Mouse (Mus musculus) limb, embryonic 12.5 days (tissue): ENCODE results near the gene Gba. TPM values are rescaled to one million over a fixed set of nuclear protein-coding genes. Genes with fewer than 3 reads are reported as not detected.
A peak's percentile ranks its signal among the peaks of the same experiment; 100 is the strongest.

Experiments used
- ATAC-seq: fragments of 200-750 bp; cut with Nextera tagmentation; 2 replicates; pipeline ENCODE4 v1.8.0; 2017; ENCODE audit warnings: low read depth, moderate TSS enrichment; ENCODE audit not compliant: insufficient number of reproducible peaks, insufficient read depth, low FRiP score, low TSS enrichment
- H3K27ac ChIP-seq: fragments of 300-500 bp; sonication (generic); 2 replicates; pipeline ENCODE4 v1.5.1; 2016; ENCODE audit warnings: mild to moderate bottlenecking, moderate library complexity
- H3K27me3 ChIP-seq: fragments of 300-500 bp; sonication (generic); 2 replicates; pipeline ENCODE4 v1.6.1; 2016; ENCODE audit warnings: mild to moderate bottlenecking, moderate library complexity
- H3K36me3 ChIP-seq: fragments of 300-500 bp; sonication (generic); 2 replicates; pipeline ENCODE4 v1.6.1; 2016; ENCODE audit warnings: mild to moderate bottlenecking, moderate library complexity
- H3K4me1 ChIP-seq: fragments of 300-500 bp; sonication (generic); replicated peaks from 2 replicates; pipeline ENCODE4 v1.6.1; 2016
- H3K4me2 ChIP-seq: fragments of 300-500 bp; sonication (generic); 2 replicates; pipeline ENCODE4 v1.6.1; 2016; ENCODE audit warnings: mild to moderate bottlenecking, moderate library complexity
- H3K4me3 ChIP-seq: fragments of 300-500 bp; sonication (generic); replicated peaks from 2 replicates; pipeline ENCODE4 v1.5.1; 2016; ENCODE audit warnings: mild to moderate bottlenecking
- H3K9ac ChIP-seq: fragments of 300-500 bp; sonication (generic); replicated peaks from 2 replicates; pipeline ENCODE4 v1.6.1; 2016; ENCODE audit warnings: mild to moderate bottlenecking, moderate library complexity
- H3K9me3 ChIP-seq: fragments of 300-500 bp; sonication (generic); 2 replicates; pipeline ENCODE4 v1.6.1; 2016; ENCODE audit warnings: mild to moderate bottlenecking, moderate library complexity
- WGBS: fragments of 180-500 bp; shearing (Covaris S2); methylation state at CpG from one replicate; pipeline ENCODE4 v1.1.7; 2016; 5-methylcytosine and 5-hydroxymethylcytosine counted together
- polyA plus RNA-seq: library from polyadenylated mRNA; unstranded; fragments of >200 nt; fragmentation: Nextera tagmentation; extraction: Ambion mirVana; gene quantifications from 2 replicates; pipeline ENCODE4 v1.2.1, GENCODE M21; 2016

Gene Gba
- polyA plus RNA-seq, 1 experiment from 2014 or later, result 26.3 TPM

DNA sequence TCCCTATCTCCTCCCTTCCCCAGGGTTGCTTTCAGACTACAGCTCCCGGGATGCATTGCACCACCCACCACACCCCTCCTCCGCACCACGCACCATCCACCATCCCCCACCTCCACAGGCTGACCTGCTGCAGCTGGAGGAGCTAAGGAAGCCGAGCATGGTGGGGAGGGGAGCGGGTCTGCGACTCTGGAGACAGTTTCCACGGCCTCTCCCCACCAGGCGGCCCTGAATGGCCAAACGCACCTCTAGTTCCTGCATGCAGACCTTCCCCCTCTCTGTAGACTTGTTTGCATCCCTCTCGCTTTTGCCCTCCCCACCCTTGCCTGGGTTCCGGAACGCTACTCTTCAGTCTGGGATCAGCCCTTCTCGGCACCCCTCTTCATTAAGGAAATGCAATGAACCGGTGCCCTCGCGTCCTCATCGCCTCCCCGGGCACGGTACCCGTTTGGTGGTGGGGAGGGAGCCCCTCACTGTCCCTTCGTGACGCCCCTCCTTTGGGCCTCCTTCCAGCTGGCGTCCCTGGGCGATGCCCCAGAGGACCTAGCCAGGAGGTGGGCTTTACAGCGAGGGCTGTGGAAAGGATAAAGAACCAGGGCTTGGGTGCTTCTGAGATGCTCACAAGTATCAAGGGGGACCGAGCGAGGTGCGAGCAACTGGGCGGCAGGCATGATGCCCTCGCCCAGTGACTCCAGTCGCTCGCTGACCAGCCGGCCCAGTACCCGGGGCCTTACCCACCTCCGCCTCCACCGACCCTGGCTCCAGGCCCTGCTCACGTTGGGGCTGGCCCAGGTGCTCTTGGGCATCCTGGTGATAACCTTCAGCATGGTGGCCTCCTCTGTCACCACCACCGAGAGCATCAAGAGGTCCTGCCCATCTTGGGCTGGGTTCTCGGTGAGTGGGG lies 19.4 kb upstream of the Gba start, which contains the start of gene Fam189b:
Fam189b (plus strand) TSS at position 86 of the 901 bp plus-strand sequence.
- ATAC-seq, result peak; percentile 89
- peak within 1 kb of the TSS; percentile 92 for H3K4me2 ChIP-seq
- peaks cover 39% of the 10 kb centered on the region for H3K4me1 ChIP-seq
- WGBS, result 7% methylated on average over 39 of the region's 39 CpGs
- peak within 1 kb of the TSS; percentile 86 for H3K9ac ChIP-seq
- H3K4me3 ChIP-seq, result peak within 1 kb of the TSS; percentile 65
- peaks cover 54% of the 10 kb centered on the region for H3K36me3 ChIP-seq
- H3K9me3 ChIP-seq, result no peaks in the 10 kb centered on the region
- H3K27ac ChIP-seq, result peak within 1 kb of the TSS; percentile 89
- no peaks in the 10 kb centered on the region for H3K27me3 ChIP-seq

DNA sequence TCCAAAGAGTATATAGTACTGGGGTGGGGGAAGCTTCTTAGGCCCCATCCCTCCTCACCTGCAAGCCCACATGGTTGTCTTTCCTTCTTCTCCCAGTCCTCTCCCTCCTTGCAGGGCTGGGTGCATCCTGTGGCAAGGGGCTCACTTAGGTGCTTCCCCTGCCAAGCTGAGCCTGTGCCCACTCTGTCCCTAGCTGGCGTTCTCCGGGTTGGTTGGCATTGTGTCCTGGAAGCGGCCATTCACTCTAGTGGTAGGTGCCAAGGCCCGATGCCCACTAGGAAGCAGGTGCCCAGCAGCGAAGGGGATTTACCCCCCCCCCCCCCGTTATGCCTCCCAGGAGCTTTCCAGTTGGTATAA lies 18.8 kb upstream of the Gba start:
- WGBS, result 81% methylated on average over 5 of the region's 6 CpGs
- Histone ChIP-seq H3K9me3 (no peaks in the 10 kb centered on the region), H3K4me1 (peaks cover 33% of the 10 kb centered on the region), H3K27me3 (no peaks in the 10 kb centered on the region), H3K27ac (peak overlapping the region; percentile 89; the same call in 1 of the 2 replicates), H3K4me2 (peak overlapping the region; percentile 92), H3K9ac (peak overlapping the region; percentile 86), H3K36me3 (peaks cover 59% of the 10 kb centered on the region), H3K4me3 (peak overlapping the region; percentile 65)
- no peak for ATAC-seq

DNA sequence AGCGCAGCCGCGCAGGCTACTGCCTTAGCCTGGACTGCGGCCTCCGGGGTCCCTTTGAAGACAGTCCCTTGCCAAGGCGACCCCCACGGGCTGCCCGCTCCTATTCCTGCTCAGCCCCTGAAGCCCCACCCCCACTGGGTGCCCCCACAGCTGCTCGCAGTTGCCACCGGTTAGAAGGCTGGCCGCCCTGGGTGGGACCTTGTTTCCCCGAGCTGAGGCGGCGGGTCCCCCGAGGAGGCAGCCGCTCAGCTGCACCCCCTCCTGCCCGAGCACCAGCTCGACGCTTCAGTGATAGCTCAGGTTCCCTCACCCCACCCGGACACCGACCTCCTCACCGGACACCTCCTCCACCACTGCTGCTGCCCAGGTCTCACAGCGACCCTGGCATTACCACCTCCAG lies 15.5 kb upstream of the Gba start:
- Histone ChIP-seq H3K27me3 (no peaks in the 10 kb centered on the region), H3K9me3 (no peaks in the 10 kb centered on the region), H3K4me2 (no peak overlapping the region), H3K4me3 (no peak overlapping the region), H3K4me1 (peaks cover 29% of the 10 kb centered on the region), H3K27ac (no peak overlapping the region), H3K36me3 (peaks cover 32% of the 10 kb centered on the region), H3K9ac (no peak overlapping the region)
- ATAC-seq, result no peak
- WGBS, result 53% methylated on average over 23 of the region's 23 CpGs

DNA sequence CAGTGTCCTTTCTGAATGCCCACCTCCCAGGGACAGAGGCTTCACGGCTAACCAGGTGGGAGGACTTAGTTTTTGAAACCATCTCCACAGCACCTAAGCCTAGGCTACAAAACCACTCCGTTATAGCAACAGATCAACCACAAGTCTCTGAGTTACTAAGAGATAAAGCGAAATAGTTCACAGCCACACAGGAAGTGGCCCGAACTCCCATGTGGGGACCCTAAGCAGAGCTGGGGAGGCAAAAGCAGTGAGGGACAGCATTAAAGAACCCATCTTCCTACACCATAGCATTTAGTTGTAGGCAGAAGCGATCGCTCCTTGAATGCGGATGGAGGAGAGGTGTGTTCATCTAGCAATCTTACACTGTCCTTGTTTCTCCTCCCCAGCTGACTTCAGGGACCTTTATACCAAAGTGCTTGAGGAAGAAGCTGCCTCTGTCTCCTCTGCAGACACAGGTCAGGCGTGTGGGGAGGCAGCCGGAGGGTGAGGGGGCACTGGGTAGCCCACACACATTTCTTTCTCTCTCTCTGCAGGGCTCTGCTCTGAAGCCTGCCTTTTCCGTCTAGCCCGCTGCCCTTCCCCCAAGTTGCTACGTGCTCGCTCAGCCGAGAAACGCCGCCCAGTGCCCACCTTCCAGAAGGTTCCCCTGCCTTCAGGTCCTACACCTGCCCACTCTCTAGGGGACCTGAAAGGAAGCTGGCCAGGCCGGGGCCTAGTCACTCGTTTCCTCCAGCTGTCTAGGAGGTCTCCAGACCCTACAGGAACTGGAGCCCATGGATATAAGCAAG lies 14.8 kb upstream of the Gba start:
- no peak for ATAC-seq
- H3K9me3 ChIP-seq, result no peaks in the 10 kb centered on the region
- H3K4me3 ChIP-seq, result no peak overlapping the region
- no peak overlapping the region for H3K27ac ChIP-seq
- peaks cover 26% of the 10 kb centered on the region for H3K4me1 ChIP-seq
- H3K4me2 ChIP-seq, result no peak overlapping the region
- H3K27me3 ChIP-seq, result no peaks in the 10 kb centered on the region
- WGBS, result 82% methylated on average over 18 of the region's 18 CpGs
- peaks cover 29% of the 10 kb centered on the region for H3K36me3 ChIP-seq
- H3K9ac ChIP-seq, result no peak overlapping the region

DNA sequence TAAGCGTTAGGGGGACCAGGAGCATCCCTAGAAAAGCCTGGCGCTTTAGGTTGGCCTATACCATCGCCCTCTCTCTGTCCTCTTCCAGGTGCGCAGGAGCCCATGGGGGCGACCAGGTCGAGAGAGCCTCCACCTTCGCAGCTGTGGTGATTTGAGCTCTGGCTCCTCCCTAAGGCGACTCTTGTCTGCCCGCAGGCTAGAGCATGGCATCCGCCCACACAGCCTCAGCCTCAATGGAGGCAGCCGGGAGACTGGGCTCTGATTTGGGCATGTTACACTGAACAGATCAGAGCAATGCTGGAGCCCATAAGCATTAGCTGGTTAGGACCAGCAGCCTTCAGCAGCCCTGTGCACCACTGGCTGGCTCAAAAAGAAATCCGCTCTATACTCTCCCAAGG lies 14.3 kb upstream of the Gba start:
- Histone ChIP-seq H3K4me2 (no peak overlapping the region), H3K4me1 (peaks cover 23% of the 10 kb centered on the region), H3K36me3 (peaks cover 29% of the 10 kb centered on the region), H3K27ac (no peak overlapping the region), H3K4me3 (no peak overlapping the region), H3K27me3 (no peaks in the 10 kb centered on the region), H3K9ac (no peak overlapping the region), H3K9me3 (no peaks in the 10 kb centered on the region)
- 72% methylated on average over 12 of the region's 12 CpGs for WGBS
- ATAC-seq, result no peak

DNA sequence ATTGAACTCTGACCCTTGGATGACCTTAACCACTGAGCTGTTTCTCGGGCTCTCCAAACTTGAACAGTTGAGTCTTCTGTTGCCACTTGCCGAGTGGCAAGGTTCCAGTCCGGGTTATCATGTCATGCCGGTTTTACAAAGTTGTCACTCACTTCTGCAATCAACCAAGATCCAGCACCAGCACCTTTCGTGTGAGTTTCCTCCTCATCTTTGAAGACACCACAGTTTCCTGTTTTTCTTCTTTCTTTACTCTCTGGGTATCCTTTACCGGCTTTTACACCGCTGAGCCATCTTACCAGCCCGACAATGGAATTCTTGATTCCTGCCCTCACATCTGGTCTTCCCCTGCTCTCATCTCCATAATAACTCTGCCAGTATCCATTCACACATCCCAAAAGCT lies 12.3 kb upstream of the Gba start:
- no peaks in the 10 kb centered on the region for H3K27me3 ChIP-seq
- no peak overlapping the region for H3K4me3 ChIP-seq
- WGBS, result 88% methylated on average over 8 of the region's 8 CpGs
- no peak overlapping the region for H3K9ac ChIP-seq
- no peak overlapping the region for H3K4me2 ChIP-seq
- H3K27ac ChIP-seq, result no peak overlapping the region
- H3K4me1 ChIP-seq, result peaks cover 3% of the 10 kb centered on the region
- H3K9me3 ChIP-seq, result no peaks in the 10 kb centered on the region
- H3K36me3 ChIP-seq, result peaks cover 29% of the 10 kb centered on the region
- ATAC-seq, result no peak

DNA sequence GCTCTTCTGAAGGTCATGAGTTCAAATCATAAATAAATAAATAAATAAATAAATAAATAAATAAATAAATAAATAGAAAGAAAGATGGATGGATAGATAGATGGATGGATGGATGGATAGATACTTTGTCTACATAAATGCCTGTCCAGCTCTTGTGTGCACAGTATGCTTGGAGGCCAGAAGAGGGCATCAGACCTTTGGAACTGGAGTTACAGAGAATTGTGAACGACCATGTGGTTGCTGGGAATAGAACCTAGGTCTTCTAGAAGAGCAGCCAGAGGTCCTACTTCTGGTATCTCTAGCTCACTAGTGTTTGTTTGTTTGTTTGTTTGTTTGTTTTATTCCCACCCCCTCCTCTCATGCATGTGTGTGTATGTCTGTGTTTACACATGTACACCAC lies 9.4 kb upstream of the Gba start:
- Histone ChIP-seq H3K9me3 (no peaks in the 10 kb centered on the region), H3K9ac (no peak overlapping the region), H3K4me2 (no peak overlapping the region), H3K27me3 (no peaks in the 10 kb centered on the region), H3K27ac (no peak overlapping the region), H3K36me3 (peaks cover 11% of the 10 kb centered on the region), H3K4me3 (no peak overlapping the region), H3K4me1 (peaks cover 8% of the 10 kb centered on the region)
- WGBS, result 62% methylated on average over 1 of the region's 1 CpGs
- no peak for ATAC-seq

DNA sequence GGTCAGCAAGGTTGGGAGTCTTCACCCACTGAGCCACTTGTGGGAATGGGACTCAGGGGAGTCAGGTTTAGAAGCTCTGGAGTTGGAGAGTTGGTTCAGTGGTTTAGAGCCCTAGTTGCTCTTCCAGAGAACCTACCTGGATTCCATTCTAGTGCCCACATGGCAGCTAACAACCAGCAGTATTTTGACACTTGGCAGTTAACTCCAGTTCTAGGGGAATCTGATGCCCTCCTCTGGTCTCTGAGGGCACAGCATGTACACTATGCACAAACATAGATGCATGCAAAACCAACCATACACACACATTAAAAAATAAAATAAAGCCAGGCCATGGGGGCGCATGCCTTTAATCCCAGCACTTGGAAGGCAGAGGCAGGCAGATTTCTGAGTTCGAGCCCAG lies 8.9 kb upstream of the Gba start:
- H3K9ac ChIP-seq, result no peak overlapping the region
- peaks cover 8% of the 10 kb centered on the region for H3K4me1 ChIP-seq
- H3K27me3 ChIP-seq, result no peaks in the 10 kb centered on the region
- WGBS, result 88% methylated on average over 2 of the region's 2 CpGs
- H3K36me3 ChIP-seq, result peaks cover 6% of the 10 kb centered on the region
- H3K4me2 ChIP-seq, result no peak overlapping the region
- no peaks in the 10 kb centered on the region for H3K9me3 ChIP-seq
- no peak for ATAC-seq
- no peak overlapping the region for H3K27ac ChIP-seq
- H3K4me3 ChIP-seq, result no peak overlapping the region

DNA sequence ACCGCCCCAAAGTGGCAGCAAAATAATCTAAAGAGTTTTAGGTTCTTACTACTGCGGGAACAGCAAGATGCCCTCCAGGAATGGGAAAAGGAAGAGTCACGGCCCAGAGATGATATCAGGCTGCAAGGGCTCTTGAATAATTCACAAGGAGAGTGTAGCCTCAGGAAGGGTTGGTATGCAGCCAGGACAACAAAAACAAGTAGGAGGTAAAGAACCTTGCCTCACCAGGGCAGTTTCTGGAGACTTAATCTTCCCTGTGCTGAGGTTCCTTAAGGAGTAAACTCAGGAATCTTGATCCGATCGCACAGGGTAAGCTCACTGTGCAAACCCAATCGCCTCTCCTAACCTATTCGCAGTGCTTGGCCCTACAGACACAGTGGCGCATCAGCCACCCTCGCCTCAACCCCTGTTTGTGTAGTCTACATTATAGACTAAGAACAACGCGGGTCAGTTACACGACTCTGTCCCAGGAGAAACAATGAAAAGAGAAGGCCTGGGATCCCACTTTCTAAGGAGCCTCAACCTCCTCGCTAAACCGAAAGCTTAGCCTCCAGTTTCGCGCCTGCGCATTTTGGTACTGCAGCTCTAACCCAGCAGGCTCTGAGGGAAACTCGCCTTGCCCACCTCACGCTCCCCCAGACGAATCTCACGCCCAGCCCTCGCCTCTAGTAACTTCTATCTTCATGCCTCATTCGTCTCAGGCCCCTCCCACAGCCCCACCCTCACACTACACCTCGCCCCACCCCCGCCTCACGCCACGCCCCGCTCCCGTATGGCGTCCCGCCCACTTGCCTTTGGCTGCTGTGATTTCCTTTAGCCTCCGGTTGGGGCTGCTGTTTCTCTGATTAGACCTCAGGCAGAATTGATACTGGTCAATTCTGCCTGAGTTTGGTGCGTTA lies 6.5 kb upstream of the Gba start:
- Histone ChIP-seq H3K4me3 (peak overlapping the region; percentile 37), H3K9me3 (no peaks in the 10 kb centered on the region), H3K36me3 (no peaks in the 10 kb centered on the region), H3K27ac (peak overlapping the region; percentile 89), H3K4me2 (peak overlapping the region; percentile 63), H3K27me3 (no peaks in the 10 kb centered on the region), H3K4me1 (peaks cover 8% of the 10 kb centered on the region), H3K9ac (peak overlapping the region; percentile 53)
- 10% methylated on average over 33 of the region's 33 CpGs for WGBS
- peak; percentile 96 for ATAC-seq

DNA sequence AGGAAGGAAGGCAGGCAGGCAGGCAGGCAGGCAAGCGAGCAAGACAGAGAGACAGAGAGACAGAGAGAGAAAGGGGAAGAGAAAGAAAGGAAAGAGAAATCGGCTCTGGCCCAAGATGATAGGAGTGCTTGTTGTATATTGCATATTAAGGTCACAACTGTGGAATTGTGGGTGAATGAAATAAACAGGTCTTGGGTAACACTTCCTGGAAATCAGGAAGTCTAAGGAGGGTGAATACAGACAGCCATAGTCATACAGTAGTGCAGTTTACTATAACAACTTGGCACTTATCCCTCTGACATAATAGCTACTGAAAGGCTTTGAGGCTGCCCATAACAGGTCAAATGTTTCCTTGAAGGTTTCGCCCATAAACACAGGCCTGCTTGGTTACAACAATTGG lies 2.9 kb upstream of the Gba start:
- Histone ChIP-seq H3K4me2 (no peak overlapping the region), H3K4me3 (no peak overlapping the region), H3K9me3 (no peaks in the 10 kb centered on the region), H3K4me1 (peaks cover 13% of the 10 kb centered on the region), H3K27ac (no peak overlapping the region), H3K9ac (no peak overlapping the region), H3K27me3 (no peaks in the 10 kb centered on the region), H3K36me3 (no peaks in the 10 kb centered on the region)
- 74% methylated on average over 3 of the region's 3 CpGs for WGBS
- no peak for ATAC-seq

DNA sequence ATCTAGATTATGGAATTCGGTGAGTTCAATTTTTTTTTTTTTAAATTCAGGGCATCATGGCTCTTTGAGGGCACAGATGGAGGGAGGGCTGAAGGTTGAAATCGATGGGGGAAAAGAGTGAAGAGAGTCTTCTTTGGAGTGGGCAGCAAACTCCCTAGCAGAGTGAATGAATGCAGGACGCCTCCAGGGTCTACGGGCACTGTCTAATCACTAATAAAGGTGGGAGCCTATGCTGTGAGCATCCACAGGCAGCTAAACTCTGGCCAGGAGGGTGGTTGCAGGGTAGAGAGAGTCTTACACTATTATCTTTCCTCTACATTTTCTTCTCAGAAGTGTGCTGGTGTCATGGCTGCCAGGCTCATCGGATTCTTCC lies 400 bp downstream of the Gba start:
- peaks cover 30% of the 10 kb centered on the region for H3K36me3 ChIP-seq
- WGBS, result 40% methylated on average over 5 of the region's 5 CpGs
- H3K27me3 ChIP-seq, result no peaks in the 10 kb centered on the region
- ATAC-seq, result no peak
- H3K4me1 ChIP-seq, result peaks cover 5% of the 10 kb centered on the region
- H3K9ac ChIP-seq, result peak overlapping the region; percentile 46; the same call in 1 of the 2 replicates
- peak overlapping the region; percentile 55 for H3K4me2 ChIP-seq
- no peak overlapping the region for H3K27ac ChIP-seq
- no peaks in the 10 kb centered on the region for H3K9me3 ChIP-seq
- peak overlapping the region; percentile 51 for H3K4me3 ChIP-seq
